Comparison of ENCODE assay signal across 25 mouse cellular contexts in genomic region chr8:121372639-121372986, GRCm38 (mm10).
DNase-seq lines count a peak whose midpoint lies in the region; ATAC-seq lines count a peak whose summit lies in the region.
"Had no signal": no experiment of that assay in that cellular context is flagged by ENCODE, and none has a peak within 500 bp of the region (broad histone marks: within the 10 kb centered on the region; RNA-seq: fewer than 3 reads in every experiment).

No protein-coding gene starts in this region.

- H3K36me3 ChIP-seq in kidney, embryonic 15.5 days, result no peaks in the 10 kb centered on the region
- H3K36me3 ChIP-seq in embryonic facial prominence, embryonic 10.5 days (replicated peaks), result no peaks in the 10 kb centered on the region
- H3K36me3 ChIP-seq in embryonic facial prominence, embryonic 13.5 days, result no peaks in the 10 kb centered on the region
- H3K36me3 ChIP-seq: heart, embryonic 15.5 days; intestine, embryonic 15.5 days; liver, embryonic 12.5 days; neural tube, embryonic 12.5 days had no signal

- peaks cover 18% of the 10 kb centered on the region for H3K27me3 ChIP-seq in kidney, embryonic 15.5 days
- peaks cover 43% of the 10 kb centered on the region for H3K27me3 ChIP-seq in embryonic facial prominence, embryonic 10.5 days (replicated peaks; ENCODE audit: low read depth, poor library complexity, severe bottlenecking)
- peaks cover 72% of the 10 kb centered on the region for H3K27me3 ChIP-seq in embryonic facial prominence, embryonic 13.5 days
- H3K27me3 ChIP-seq: neural tube, embryonic 12.5 days had no signal

- H3K4me1 ChIP-seq in kidney, embryonic 15.5 days, result peaks cover 92% of the 10 kb centered on the region
- peaks cover 95% of the 10 kb centered on the region for H3K4me1 ChIP-seq in embryonic facial prominence, embryonic 10.5 days
- peaks cover 44% of the 10 kb centered on the region for H3K4me1 ChIP-seq in embryonic facial prominence, embryonic 13.5 days

- peak overlapping the region; percentile 64 for H3K27ac ChIP-seq in kidney, embryonic 15.5 days
- H3K27ac ChIP-seq in embryonic facial prominence, embryonic 10.5 days (replicated peaks), result peak overlapping the region; percentile 2; the same call in 1 of the 2 replicates
- no peak overlapping the region for H3K27ac ChIP-seq in embryonic facial prominence, embryonic 13.5 days
- H3K27ac ChIP-seq: heart, embryonic 15.5 days; intestine, embryonic 15.5 days; kidney, postnatal 0 days; left cerebral cortex, adult 2 months; liver, embryonic 12.5 days; neural tube, embryonic 12.5 days had no signal

- no peaks in the 10 kb centered on the region for H3K9me3 ChIP-seq in kidney, embryonic 15.5 days (replicated peaks)
- H3K9me3 ChIP-seq in embryonic facial prominence, embryonic 10.5 days, result no peaks in the 10 kb centered on the region
- H3K9me3 ChIP-seq in embryonic facial prominence, embryonic 13.5 days, result no peaks in the 10 kb centered on the region
- H3K9me3 ChIP-seq: heart, embryonic 15.5 days; intestine, embryonic 15.5 days; liver, embryonic 12.5 days; neural tube, embryonic 12.5 days had no signal

- WGBS in kidney, embryonic 15.5 days, result 74% methylated on average over 10 of the region's 10 CpGs
- 54% methylated on average over 10 of the region's 10 CpGs for WGBS in embryonic facial prominence, embryonic 10.5 days
- WGBS in embryonic facial prominence, embryonic 13.5 days, result 31% methylated on average over 10 of the region's 10 CpGs

- H3K9ac ChIP-seq in kidney, embryonic 15.5 days, result no peak overlapping the region
- H3K9ac ChIP-seq in embryonic facial prominence, embryonic 13.5 days, result no peak overlapping the region
- H3K9ac ChIP-seq: heart, embryonic 15.5 days; intestine, embryonic 15.5 days; liver, embryonic 12.5 days; liver, postnatal 0 days; neural tube, embryonic 12.5 days had no signal

- H3K4me2 ChIP-seq in kidney, embryonic 15.5 days, result no peak overlapping the region
- peak overlapping the region; percentile 36 for H3K4me2 ChIP-seq in embryonic facial prominence, embryonic 13.5 days
- H3K4me2 ChIP-seq: heart, embryonic 15.5 days; intestine, embryonic 15.5 days; liver, embryonic 12.5 days; midbrain, embryonic 11.5 days; neural tube, embryonic 12.5 days had no signal

- DNase-seq in heart, adult 8-10 months (ENCODE audit: low spot score), result peak; percentile 42
- no peak for DNase-seq in heart, postnatal 14 days
- no peak for DNase-seq in kidney, adult 8-10 months
- DNase-seq in embryonic facial prominence, embryonic 10.5 days (ENCODE audit: low spot score), result no peak
- no peak for DNase-seq in natural killer cell, adult 2 months (ENCODE audit: low spot score in 2 of 2)
- DNase-seq: B cell, adult 2 months; cerebellum, adult 18-20 months; cerebellum, postnatal 10 days; liver, postnatal 0 days; lung, postnatal 36 days; spleen, adult 18-20 months; thymus, postnatal 14 days had no signal

- H3K4me3 ChIP-seq in kidney, embryonic 15.5 days (replicated peaks), result no peak overlapping the region
- no peak overlapping the region for H3K4me3 ChIP-seq in embryonic facial prominence, embryonic 10.5 days
- H3K4me3 ChIP-seq in embryonic facial prominence, embryonic 13.5 days, result no peak overlapping the region
- H3K4me3 ChIP-seq: heart, embryonic 15.5 days; intestine, embryonic 15.5 days; left cerebral cortex, adult 2 months; liver, embryonic 12.5 days; neural tube, embryonic 12.5 days had no signal

- ATAC-seq in kidney, embryonic 15.5 days (replicated peaks; ENCODE audit: low FRiP score), result no peak
- ATAC-seq in embryonic facial prominence, embryonic 13.5 days (ENCODE audit: insufficient number of reproducible peaks, insufficient read depth, low FRiP score, low TSS enrichment, low read depth), result no peak
- no peak for ATAC-seq in erythroblast, adult 5-6 weeks (replicated peaks; ENCODE audit: low FRiP score, poor library complexity, severe bottlenecking)
- ATAC-seq: forebrain, embryonic 16.5 days; hindbrain, embryonic 16.5 days; intestine, embryonic 15.5 days; liver, embryonic 12.5 days; liver, postnatal 0 days; midbrain, embryonic 16.5 days had no signal

- intact Hi-C loops in heart, postnatal 14 days (cut with DNase I), result no loop called here
